Mouse (Mus musculus): ENCODE measurements around the gene Ap4s1.

- TF ChIP-seq CTCF (IDR thresholded peaks at IDR 0.05; ENCODE audit: extremely low read depth, insufficient read length, insufficient replicate concordance, low read depth, low read length): no peak
- no peak for TF ChIP-seq POLR2A (IDR thresholded peaks at IDR 0.05; ENCODE audit: low read depth, low read length)
Measured at GRCm38 (mm10) chr12:51699623-51700393, 9.0 kb downstream of the Ap4s1 start.

Data from small intestine, adult 2 months (tissue).